Mouse (Mus musculus): ENCODE data around the gene Gm14214.

GRCm38 (mm10) chr2:154730841-154731240 lies 39.0 kb downstream of the Gm14214 start:
- no peak for TF ChIP-seq CTCF (IDR thresholded peaks at IDR 0.05; ENCODE audit: low read depth, low read length)
- TF ChIP-seq POLR2A (IDR thresholded peaks at IDR 0.05; ENCODE audit: extremely low read depth, insufficient read depth, low read length), result no peak

Data from liver, adult 2 months (tissue).